Mouse (Mus musculus) lung, postnatal 36 days (tissue): ENCODE measurements around the gene Olfr1053.
"Not testable (repeated sequence)": the region's sequence is repeated elsewhere in the genome, so short reads cannot be mapped to it uniquely, and the experiment has no call there.

Source experiments
- DNase-seq: peaks from one replicate; pipeline ENCODE4 v3.0.0; 2022; ENCODE audit warnings: mixed read lengths

The Olfr1053 gene

DNA sequence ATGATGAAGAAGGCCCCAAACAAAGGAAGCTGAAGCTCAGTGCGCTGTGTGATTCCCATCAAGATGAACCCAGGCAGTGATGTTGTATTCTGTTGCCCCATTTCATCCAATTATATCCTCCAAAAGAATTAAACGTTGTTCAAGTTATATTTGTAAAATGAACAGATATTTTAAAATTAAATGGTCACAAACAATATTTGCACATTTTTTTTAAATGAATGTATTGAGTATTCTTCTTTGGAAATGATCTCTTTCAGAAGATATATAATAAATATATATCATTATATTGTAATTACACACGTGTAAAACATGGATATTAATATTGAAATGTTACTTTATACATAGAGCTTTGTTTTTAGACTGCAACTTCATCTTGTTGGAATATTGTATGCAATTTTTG is at the start of gene Olfr1053:
Gene Olfr1053 (minus strand): TSS at position 101 of the 400 bp plus-strand sequence.
- no peak for DNase-seq

DNA sequence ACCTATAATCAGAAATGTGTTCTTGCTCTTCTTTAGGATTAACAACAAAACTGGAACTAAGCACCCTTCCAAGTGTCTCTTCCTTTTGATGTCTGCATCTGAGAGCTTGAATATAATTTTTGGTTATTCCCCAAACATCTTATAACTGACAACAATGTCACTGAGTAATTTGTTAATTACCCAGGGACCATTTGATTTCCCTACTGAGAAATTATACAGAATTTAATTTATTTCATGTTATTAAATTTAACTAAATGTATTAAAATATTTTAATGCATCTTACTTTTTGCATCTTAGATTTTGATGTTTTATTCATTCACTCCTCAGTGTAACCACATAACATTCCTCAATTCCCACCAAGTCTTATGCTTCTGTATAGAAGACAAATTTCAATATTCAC is 47.3 kb upstream of the Olfr1053 start, which contains the start of gene Olfr1056:
Gene Olfr1056 (minus strand): TSS at position 101 of the 400 bp plus-strand sequence.
- no peak for DNase-seq

DNA sequence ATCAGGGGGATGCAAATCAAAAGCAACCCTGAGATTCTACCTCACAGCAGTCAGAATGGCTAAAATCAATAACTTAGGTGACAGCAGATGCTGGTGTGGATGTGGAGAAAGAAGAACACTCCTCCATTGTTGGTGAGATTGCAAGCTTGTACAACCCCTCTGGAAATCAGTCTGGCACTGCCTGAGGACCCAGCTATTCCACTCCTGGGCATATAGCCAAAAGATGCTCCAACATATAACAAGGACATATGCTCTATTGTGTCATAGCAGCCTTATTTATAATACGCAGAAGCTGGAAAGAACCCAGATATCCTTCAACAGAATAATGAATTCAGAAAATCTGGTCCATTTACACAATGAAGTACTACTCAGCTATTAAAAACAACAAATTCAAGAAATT is 36.7 kb upstream of the Olfr1053 start:
- not testable (repeated sequence) for DNase-seq

DNA sequence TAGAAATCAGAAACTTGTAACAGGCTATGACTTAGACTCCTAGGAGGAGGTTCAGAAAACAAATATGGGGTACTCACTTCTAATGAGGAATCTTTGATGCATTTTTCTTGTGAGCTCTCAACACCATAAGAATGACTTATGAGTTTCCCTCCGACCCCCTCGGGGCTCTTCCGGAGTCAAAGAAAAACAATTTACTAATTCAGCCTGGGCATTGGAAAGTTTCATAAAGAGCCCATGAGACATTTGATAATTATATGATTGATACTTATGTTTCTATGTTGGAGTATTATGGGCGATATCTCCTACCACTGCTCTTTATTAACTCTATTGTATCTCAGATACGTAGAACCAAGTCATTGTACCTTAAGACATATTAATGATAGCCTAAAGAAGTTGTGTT is 35.1 kb upstream of the Olfr1053 start, which contains the start of gene Olfr1055:
Gene Olfr1055 (minus strand): TSS at position 101 of the 400 bp plus-strand sequence.
- DNase-seq = no peak

DNA sequence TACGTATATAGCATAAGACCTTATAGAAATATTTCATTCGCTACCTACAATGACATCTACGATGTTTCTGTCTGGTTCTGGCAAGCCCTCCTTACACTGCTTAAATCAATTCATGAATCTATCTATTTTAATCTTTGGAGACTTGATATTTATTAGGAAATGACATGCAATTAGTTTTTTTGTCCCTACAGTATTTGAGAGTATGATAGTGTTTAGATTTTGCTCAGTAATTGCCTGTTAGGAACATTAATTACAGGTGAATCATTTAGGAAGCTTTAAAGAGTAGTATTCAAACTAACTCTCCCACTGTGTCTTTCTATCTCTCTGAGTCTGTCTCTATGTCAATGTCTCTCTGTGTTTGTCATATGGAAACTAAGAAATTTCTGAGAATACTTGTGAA is 20.2 kb upstream of the Olfr1053 start, which contains the start of gene Olfr1054:
Gene Olfr1054 (minus strand): TSS at position 101 of the 400 bp plus-strand sequence.
- DNase-seq = no peak

DNA sequence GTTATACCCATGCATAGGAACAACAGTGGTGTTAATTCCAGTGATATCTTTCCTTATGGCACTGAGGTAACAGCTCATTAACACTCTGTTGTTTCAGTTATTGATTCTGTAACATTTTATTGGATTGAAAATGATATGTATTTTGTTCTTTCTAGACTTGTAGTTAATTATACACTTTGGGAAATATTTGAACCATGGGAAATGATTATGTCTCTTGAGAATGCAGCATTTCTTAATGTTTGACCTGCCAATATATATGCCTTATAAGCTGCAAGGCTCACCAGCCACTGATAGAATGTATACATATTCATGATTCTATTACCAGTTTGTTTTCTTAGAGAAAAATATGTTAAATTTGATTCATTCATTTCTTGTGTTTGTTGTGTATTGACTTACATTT is 22.9 kb downstream of the Olfr1053 start, which contains the start of gene Olfr1052:
Gene Olfr1052 (plus strand): TSS at position 301 of the 400 bp plus-strand sequence.
- no peak for DNase-seq

DNA sequence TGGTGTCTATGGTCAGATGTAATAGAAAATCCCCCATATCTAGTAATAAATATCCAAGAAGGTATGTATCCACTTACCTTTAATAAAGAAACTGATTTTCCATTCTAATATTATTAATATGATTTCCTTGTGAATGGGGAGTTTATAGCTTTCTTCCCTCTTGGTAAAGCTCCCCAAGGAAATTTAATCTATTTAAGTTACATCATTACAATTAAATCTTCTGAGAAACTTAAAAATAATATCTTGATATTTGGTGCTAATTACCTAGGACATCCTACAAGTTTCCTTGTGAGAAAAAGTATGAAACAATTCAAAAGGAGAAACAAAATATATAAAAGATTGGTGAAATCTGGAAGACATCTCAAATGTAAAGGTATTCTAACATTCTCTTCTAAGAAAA is 36.1 kb downstream of the Olfr1053 start, which contains the start of gene Olfr1051:
Gene Olfr1051 (minus strand): TSS at position 101 of the 400 bp plus-strand sequence.
- DNase-seq = not testable (repeated sequence)
